Mouse (Mus musculus) erythroid progenitor cell, adult 5-6 weeks (primary cell): ENCODE data around the gene Mgst2. TPM values are rescaled to one million over a fixed set of nuclear protein-coding genes. Genes with fewer than 3 reads are reported as not detected.

Experiments
- ATAC-seq: replicated peaks from 2 replicates; pipeline ENCODE4 v1.8.0; 2016; ENCODE audit warnings: moderate number of reproducible peaks, mild to moderate bottlenecking, moderate TSS enrichment, inconsistent platforms; ENCODE audit not compliant: poor library complexity, low FRiP score, severe bottlenecking
- total RNA-seq, 2 experiments: library from RNA; stranded (forward) in 1 of 2; stranded (reverse) in 1 of 2; fragments of 150-400 nt in 1 of 2; fragments of 186-747, 209-891 nt in 1 of 2; gene quantifications; 2 replicates each; pipeline versions ENCODE4 v1.2.3 to v1.2.4; 2015 to 2017; ENCODE audit warnings: low replicate concordance in 2 of 2

Gene Mgst2
- total RNA-seq (2015; ENCODE audit: low replicate concordance) = 19.3 and 31.0 TPM in 2 replicates
- 14.5 and 33.0 TPM in 2 replicates for total RNA-seq (2017; ENCODE audit: low replicate concordance)

DNA sequence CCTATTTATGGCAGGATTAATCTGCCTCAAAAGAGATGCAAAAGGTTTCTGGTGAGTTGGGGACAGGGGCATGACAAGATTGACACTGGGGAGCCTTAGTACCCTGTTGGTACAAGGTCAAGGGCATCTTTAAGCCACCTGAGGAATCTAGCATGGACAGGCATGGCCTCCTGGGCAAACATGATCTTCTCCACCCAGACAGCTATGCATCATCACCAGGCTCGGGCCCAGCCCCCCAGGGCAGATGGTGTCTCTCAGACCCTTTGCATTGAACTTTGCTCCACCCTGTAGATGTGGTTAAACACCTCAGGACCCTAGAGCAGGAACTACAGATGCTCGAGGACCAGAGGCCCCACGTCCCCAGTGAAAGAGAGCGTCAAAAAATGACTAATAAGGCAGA, at the start of gene Mgst2:
Gene Mgst2, plus strand, starts transcription at position 301 of the 400 bp plus-strand sequence.
- no peak for ATAC-seq

DNA sequence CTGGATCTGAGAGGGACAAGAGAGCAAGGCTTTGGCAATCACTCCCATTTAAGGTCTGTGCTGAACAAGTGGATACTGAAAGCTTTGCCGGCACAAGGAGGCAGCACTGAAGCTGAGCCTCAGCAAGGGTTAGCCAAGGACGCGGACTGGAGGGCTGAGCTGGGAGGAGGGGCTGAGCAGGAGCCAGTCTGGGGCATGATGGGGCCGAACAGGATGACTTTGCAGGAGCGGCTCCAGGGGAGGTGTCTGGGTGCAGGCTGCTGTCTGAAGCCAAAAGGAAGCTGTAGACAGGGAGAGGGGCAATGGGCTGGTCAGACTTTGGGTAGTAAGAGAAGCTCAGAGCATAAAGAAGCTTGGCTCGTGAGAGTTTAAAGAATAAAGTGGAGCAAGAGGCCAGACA, 48.2 kb upstream of the Mgst2 start:
- ATAC-seq = peak; percentile 80

DNA sequence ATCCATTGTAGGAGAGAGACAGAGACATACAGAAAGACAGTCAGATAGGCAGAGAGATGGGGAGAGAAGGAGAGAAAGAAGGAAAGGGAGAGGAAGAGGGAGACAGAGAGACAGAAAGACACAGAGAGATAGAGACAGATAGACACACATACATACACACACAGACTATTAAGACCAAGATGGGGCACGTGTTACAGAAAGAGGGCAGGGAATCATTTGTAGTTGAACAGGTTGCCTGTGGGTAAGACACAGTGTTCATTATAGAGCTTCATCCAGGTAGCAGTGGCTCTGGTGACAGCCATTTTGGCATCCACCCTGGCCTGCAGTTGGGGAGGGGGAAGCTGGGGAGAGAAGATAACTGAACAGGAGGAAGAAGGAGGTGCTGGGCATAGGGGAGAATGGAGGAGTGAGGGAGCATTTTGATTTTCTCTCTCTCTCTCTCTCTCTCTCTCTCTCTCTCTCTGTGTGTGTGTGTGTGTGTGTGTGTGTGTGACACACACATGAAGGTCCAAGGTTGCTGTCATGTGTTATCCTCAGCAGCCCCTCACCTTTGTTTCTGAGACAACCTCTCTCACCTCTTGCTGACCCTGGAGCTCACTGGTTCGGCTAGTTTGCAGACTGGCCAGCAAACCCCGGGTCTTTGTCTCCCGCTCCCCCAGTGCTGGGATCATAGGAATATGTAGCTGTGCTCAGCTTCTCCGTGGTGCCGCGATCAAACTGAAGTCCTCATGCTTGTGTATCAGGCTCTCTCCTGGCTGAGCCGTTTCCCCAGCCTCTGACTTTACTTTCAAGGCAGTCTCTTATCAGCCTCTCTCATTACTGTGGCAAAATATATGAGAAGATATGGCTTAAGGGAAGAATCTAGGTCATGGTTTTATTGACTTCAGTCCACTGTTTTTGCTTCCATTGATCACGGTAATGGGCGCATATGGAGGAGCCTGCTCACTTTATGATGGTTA, 47.5 kb upstream of the Mgst2 start:
- 0 out of 2 replicates have a peak, but pooled peaks have one; percentile 22 for ATAC-seq

DNA sequence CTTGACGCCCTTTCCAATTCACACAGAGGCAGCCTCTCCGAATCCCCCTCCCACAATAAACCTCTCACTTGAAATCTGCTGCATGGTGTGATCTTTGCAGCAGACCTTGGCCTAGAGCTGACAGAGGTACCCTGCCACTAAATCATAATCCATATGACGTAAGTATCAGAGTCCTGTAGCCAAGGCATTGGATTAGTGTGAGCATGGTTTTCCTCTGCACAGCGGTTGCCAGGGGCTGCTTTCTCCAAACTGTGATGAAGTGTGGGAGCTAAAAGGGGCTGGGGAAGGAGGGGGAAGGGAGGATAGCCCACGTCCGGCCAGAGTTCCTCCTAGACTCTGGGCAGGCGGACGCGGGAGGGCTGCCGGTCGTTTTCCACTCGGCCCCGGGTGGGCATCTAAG, 45.9 kb upstream of the Mgst2 start:
- no peak for ATAC-seq

DNA sequence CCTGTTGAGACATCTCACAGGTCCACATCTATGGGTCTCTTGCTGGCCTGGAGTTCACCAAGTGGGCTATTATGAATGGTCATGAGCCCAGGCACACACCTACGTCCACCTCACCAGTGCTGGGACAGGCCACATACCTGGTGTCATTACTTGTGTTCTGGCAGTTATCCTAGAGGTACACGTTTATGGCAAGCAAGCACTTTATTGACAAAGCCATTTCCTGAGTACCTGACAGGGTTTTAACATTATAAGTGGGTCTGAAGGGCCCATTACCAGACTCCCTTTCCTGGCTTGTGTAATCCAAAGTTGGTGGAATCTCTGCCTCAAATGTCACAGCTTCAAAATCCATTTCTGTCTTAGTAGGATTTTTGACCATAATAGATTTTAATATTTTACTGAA, 36.2 kb upstream of the Mgst2 start:
- ATAC-seq = no peak

DNA sequence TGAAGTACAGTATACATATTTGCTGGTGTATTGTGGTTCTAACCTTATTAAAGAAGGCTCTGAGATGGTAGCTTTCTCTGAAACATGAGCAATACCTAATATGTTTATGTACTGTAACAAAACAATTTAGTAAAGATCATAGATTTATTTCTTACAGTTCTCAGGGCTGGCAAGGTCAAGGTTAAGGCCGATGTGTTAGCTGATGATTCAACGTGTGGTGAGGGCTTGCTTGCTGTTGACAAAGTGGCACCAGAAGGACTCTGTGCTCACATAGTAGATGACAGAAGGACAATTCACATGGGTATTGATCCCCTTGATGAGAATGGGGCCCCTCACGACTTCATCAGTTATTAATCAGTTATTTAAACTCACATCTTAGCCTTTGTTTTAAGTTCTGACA, 32.4 kb upstream of the Mgst2 start:
- no peak for ATAC-seq

DNA sequence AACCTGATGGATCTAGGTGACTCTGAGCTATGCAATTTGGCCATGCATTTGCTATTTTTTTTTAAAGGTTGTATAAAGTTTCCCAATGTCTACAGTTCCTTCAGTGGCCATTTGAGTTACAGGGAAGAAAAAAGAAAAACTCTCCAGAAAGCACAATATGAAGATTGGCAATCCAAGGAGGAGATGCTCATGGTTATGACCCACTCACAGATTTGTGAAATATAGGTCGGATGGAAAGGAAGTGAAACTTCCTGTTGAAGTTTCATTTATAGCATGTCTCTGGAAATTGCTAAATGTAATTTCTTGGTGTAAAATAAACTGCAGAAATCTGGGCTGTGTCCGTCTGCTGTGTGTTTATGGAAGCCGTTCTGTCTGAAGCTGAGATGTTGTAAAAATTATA, 31.2 kb upstream of the Mgst2 start:
- ATAC-seq = no peak

DNA sequence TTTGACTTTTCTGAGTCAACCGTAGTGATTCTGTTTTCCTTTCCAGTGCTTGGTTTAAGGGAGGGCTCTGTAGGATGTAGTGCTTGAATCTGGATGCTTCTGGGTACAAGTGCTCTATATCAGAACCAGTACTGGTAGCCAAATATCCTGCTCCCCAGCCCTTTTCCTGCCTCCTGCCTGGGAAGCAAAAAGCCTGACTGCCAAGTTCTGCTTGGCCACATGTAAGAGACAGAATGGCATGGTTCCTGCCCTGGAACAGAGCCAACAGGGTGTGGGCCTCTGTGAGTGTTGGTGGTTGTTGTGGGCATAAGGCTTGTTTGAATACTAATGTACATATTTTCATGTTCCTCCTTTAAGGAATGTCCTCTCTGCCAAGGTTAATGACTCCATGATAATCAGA, 29.4 kb upstream of the Mgst2 start:
- ATAC-seq = no peak

DNA sequence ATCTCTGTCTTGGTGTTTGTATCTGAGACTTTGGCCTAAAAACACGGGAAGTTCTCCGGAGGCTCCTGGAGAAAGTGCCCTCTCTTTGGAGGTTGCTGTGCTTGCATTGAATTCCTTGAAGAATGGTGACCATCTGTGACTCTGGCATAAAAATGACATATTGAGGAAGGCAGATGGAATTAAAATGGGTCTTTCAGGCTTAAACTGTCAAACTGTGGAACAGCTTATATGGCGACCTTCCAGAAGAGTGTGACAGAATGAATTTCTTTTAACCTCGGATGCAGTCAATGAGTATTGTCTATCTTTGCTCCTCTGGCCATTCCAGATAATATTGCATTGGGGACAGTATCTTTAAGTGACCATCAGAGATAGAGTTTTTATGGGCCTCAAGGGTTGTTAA, 28.2 kb upstream of the Mgst2 start:
- no peak for ATAC-seq

DNA sequence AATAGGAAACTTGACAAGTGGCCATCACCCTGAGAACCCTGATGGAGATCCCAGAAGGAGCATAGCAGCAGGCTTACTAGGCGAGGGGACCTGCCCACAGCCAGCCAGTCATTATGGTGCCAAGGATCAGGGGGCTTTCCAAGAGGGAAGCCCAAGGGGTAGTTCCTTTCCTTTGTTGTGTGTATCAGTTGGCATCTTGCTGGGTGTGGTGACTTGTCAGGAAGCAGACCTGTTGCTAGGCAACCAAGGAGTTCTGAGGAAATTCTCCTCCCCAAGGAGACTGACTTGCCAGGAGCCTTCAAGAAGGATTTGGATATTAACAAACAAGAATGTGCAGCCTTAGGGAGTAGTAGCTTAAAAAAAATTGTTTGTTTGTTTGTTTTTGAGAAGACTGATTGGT, 25.7 kb upstream of the Mgst2 start:
- ATAC-seq = no peak

DNA sequence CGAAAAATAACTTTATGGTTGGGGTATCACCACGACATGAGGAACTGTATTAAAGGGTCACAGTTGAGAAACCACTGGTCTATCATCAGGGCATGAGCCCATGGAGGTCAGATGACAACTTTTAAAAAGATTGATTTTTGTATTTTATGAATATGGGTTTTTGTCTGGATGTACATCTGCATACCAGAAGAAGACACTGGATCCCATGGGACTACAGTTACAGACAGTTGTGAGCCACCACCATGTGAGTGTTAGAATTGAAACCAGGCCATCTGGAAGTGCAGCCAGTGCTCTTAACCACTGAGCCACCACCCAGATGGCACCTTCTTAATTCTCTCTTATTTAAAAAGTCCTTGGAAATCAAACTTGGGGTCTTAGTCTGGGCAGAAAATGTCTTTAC, 24.2 kb upstream of the Mgst2 start:
- no peak for ATAC-seq

DNA sequence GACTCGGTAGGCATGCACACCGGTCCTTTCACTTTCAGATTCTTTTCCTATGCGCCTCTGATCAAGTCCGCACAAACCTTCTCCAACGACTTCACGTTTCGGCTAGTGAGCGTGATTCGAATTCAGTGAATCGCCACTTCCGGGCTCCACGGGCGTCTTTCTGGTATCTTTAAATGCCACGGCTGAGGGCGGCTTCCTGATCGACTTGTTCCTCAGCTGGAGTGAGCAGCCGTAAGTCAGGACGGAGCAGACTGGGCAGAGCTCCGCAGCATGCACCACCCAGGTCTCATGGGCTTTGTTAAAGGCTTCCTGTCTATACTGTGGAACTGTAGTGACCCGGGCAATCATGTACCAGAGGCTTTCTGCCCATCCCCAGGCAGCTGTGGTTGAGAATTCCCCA, 23.5 kb upstream of the Mgst2 start:
- ATAC-seq = peak; percentile 53; the same call in 1 of the 2 replicates

DNA sequence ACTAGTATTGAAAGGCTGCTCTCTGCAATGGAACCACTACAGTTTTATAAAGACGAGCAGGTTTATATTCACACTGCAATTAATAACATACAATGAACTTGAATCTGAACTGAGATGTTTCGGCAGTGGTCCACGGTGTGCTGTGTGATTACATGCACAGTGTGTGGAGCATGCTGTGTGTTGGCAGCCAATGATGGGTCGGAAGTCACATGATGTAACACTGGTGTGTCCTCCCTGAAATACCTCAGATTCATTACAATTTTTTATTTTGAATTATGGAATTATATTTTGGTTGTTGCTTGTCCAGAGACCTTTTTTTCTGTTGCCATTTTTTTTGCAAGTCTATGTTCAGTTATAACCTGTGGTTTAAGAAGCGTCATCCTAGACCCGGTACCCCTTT, 22.8 kb upstream of the Mgst2 start:
- ATAC-seq = no peak

DNA sequence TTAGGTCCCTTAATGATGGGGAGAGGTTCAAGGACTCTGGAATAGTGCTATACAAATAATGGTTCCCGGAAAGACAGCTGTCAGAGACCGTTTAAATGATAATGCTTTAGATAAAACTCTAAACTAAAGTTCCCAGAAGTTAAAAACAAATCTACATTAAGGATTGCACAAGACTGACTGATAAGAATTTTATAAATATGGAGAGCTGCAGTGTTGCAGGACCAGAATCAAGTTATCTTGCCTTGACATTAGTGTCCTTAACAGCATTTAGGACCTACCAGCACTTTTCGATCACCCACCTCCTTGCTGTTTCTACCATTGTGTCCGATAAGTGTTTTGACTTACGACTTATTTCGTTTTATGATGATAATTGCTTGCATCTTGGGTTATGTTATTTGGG, 21.9 kb upstream of the Mgst2 start:
- no peak for ATAC-seq

DNA sequence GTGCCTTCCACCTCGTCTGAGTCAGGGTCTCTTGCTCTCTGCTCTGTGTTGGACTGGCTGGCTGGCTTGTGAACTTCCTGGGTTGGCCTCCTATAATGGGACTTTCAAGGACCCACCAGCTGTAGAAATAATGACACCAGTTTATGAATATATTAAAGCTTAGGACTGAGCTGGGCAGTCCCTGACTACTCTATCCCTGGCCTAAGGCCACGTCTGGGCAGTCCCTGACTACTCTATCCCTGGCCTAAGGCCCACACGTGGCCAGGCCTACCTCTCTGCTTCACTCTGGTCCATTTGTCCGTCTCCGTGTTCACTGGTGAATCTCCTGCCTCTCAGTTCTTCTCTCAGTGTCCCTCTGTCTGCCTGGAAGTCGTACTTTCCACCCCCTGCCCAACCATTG, 14.7 kb upstream of the Mgst2 start:
- no peak for ATAC-seq

DNA sequence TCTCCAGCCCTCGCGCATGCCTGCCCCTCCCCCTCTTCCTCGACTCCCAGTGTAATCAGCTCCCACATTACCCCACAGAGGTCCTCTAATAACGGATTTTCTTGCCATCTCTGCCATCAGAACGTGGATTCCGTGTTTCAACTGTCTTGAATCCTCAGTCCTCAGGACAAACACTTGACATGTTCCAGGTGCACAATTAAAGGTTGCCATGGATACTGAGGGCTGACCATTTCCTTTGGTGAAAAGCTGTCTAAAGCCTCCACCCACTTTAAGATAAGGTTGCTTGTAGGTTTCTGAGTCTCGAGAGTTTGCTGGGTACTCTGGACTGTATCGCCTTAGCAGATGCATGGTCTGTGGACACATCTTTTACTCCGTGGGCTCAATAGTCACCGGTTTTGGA, 13.9 kb upstream of the Mgst2 start:
- no peak for ATAC-seq

DNA sequence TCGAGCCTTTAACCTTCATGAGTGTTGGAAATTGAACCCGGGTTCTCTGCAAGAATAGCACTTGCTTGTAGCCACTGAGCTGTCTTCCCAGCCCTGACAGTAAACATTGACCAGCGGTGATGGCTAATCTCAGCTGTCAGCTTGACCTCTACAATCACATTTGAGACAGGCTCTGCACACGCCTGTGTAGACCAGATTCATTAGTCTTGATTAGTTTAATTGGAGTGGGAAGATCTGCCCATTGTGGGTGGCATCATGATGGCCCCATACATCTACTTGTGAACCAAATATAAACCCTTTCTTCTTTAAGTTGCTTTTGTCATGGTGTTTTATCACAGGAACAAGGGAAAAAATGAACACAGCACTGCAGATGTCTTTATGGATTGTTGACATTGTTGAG, 12.8 kb upstream of the Mgst2 start:
- no peak for ATAC-seq

DNA sequence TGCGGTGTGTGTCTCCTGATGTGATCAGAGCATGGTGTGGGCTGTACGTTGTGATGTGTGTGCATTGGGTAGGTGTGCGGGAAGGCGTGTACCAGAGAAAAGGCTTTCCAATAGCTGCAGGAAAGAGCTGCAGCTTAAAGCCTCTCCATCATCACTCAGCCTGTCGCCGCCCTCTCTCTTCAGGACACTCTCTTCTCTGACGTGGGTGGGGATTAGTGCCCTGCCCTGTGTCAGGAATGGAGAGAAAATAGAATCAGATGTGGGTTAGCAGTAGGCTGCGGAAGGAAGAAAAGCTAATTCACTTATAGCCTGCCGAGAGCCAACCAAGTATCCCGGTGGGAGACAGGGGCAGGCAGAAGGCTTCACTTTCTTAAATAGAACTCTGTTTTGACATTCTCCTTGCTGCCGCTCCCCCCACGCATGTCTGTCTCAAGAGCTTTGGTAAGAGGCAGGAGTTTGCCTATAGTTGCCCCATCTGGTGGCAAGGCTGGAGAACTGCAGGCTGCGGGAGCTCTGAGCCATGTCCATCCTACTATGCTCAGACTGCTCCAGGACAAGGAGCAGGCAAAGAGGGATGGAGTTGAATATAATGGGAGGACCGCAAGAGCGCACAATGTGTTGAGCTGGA, 12.0 kb upstream of the Mgst2 start:
- peak; percentile 63; the same call in 1 of the 2 replicates for ATAC-seq

DNA sequence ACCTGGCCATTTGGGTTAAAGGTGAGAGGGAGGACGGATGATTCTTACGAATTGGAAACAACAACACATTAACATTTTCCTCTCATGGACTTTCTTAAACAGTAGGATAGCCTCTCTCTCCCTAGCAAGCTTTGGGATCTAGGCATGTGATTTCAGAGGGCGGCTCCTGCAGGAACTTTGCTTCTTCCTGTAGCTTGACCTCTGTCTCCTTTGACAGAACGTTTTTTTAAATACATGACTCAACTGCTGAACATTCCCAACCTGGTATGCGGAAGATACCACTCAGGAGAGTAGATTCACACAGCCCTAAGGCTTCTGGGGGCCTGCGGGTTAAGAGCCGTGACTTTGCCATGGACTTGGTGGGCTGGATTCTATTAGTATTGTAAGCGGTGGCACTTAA, 10.7 kb upstream of the Mgst2 start:
- ATAC-seq = no peak

DNA sequence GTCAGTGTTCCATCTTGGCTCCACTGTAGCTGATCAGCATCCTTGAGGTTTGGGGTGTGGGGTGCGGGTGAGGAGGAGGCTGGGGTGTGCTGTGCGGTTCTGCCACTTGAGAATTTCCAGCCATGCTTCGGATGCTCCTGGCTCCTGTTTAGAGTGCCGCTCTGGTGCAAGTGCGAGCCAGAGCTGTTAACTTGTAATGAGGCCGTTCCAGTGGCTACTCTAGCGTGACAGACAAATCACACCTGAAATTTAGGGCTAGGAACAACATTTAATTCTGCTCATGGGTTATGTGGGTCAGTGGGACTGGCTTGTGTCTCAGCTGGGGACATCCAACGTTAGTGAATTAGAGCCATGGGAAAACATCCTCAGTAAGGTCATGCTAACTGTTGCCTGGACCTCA, 10.2 kb upstream of the Mgst2 start:
- ATAC-seq = no peak

DNA sequence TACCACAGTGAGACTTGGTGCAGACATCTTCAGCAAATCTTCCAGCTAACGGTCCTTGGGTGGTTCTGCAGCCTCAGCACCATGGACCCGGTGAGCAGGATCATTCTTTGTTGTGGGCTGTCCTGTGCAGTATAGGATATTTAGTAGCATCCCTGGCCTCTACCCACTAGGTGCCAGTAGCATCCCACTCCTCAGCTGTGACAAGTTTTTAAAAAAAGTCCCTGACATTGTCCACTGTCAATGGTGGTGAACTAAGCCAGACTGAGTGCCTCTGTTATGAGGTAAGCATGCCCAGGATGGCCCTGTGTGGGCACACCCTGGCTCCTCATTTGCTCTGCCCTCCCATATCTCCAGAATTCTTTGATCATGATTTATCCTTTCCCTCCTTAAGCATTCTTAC, 9.0 kb upstream of the Mgst2 start:
- ATAC-seq = no peak
